Mouse (Mus musculus): ENCODE measurements around the gene Ifitm2. TPM values are rescaled to one million over a fixed set of nuclear protein-coding genes. Genes with fewer than 3 reads are reported as not detected.
"Not testable (repeated sequence)": the region's sequence is repeated elsewhere in the genome, so short reads cannot be mapped to it uniquely, and the experiment has no call there.

Ifitm2 gene
- polyA plus RNA-seq (2017; shearing (Covaris generic)), result 10 to 100 TPM; 60.0 to 93.0 (median 74.2) TPM

- peak; percentile 35 for ATAC-seq
Measured at GRCm38 (mm10) chr7:140955758-140956555, at the start of gene Ifitm2, which contains the start of gene Gm45717. Gene Ifitm2 (minus strand): TSS chr7:140955987. Gene Gm45717 (minus strand): TSS chr7:140955937.

DNA sequence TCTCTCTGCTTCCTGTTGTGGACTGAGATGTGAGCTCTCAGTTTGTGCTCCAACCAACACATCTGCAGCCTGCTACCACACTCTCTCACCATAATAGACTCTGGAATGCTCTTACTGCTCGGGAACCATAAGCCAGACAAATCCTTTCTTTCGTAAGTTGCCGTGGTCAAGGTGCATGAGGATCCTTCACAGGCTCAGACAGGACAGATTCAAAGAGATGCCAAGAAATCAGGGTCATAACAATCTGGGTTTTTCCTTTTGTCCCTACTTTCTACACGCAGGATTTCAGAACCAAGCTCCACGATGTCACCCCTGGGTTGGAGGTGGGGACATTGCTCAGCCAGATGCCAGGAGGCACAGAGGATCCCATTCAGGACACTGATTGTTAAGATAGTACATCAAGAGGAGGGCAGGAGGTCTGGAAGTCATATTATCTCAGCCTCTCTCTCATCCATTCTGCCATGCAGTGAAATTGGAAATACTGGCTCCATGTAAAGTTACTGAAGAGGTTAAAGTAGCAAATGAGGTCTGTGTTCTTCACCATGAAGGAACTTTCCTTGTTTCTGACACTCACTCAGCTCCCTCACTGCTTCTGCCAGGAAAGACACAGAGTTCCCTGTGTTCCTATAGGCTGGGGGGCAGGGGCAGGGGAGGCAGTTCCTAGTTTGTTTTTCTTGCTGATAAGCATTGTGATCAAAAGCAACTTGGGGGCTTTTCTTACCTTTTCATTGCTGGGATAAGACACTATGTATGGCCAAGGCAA lies 47.6 kb upstream of the Ifitm2 start:
- no peak for ATAC-seq

- no peak for ATAC-seq
Measured at GRCm38 (mm10) chr7:141000881-141001708, 45.3 kb upstream of the Ifitm2 start.

- ATAC-seq, result peak; percentile 83
Measured at GRCm38 (mm10) chr7:140998853-140999700, 43.3 kb upstream of the Ifitm2 start.

- ATAC-seq, result no peak
Measured at GRCm38 (mm10) chr7:140997817-140998216, 42.0 kb upstream of the Ifitm2 start.

- ATAC-seq, result no peak
Measured at GRCm38 (mm10) chr7:140991117-140991689, 35.4 kb upstream of the Ifitm2 start.

- ATAC-seq, result no peak
Measured at GRCm38 (mm10) chr7:140990622-140991021, 34.8 kb upstream of the Ifitm2 start.

DNA sequence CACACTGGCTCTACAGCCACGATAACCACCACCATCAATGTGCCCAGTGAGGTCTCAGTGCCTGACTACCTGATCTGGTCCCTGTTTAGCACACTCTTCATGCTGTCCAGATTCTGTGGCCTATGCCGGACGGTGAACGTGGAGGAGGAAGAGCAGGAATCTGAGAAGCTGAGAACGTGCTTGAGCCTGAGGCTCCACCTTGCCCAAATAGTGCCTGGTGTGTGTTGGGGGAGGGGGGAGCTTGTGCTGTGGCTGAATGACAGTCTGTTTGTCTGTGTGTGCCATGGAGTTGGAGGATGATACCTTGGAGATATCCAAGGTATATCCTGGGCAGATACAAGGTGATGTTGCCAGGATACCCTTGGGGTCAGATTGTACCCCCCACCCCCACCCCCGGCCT lies 34.4 kb upstream of the Ifitm2 start:
- ATAC-seq, result no peak

GRCm38 (mm10) chr7:140989022-140989421 lies 33.2 kb upstream of the Ifitm2 start:
- no peak for ATAC-seq

DNA sequence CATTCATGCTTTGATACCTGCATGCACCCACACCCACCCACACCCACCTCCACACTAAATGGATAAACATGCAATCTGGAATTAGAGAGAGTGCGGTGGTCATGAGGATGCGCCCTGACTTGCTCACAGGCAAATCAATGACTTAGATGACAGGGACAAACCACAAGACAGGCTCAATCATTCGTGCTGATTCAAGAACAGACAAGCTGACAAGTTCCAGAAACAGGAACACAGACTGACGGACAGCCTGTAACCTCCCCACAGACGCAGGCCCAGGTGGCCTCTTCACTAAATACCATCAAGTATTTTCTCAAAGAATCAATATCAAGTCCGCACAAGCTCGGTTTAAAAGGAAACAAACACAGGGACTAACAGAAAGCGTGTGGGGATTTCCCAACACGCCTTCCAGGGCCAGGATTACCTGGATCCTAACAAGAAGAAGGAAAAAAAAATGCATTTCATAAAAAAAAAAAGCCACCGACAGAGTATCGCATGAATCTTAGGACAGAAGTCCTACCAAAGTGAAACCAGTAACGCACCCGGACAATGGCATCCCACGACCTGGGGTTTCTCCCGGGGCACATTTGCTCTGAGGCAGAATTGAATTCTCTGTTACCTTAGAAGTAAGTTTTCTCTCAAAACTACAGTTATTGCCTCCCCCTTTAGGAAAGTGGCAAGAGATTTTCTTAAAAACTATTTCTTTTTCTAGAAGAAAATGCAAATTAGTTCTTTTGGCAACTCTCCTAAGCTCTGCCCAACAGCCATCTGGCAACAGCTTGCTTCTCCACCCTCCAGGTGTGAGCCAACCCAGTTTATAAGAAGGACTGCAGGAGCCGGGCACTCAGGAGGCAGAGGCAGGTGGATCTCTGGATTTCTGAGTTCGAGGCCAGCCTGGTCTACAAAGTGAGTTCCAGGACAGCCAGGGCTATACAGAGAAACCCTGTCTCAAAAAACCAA lies 31.7 kb upstream of the Ifitm2 start:
- ATAC-seq, result no peak

DNA sequence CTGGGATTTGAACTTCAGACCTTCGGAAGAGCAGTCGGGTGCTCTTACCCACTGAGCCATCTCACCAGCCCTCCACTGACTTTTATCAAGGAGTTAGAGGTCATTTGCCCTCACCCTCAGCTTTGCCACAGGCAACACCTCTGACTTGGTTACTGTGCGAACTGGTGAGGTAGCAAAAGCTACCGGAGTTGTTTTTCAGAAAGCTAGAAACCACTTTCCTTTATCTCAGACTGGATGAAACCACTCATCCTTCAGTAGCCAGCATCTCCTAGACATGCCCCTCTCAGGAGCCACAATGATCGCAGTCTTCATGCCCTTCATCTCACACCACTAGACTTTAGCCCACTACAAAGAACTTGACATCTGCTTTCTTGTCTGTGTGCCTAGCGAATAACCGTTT lies 27.2 kb upstream of the Ifitm2 start:
- no peak for ATAC-seq

DNA sequence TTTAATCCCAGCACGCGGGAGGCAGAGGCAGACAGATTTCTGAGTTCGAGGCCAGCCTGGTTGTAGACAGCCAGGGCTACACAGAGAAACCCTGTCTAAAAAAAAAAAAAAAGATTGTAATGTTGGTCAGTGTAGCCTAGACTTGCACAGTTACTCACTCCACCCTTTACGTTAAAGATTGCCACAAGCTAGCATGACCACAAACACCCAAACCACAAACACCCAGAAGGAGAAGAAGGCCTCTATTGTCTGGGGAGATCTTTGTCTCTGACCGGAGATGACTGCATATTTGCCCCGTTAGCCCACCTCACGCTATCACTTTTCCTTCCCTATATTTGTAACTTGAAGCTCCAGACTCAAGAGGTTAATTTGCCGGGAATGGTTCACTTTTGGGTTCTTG lies 25.9 kb upstream of the Ifitm2 start:
- no peak for ATAC-seq

DNA sequence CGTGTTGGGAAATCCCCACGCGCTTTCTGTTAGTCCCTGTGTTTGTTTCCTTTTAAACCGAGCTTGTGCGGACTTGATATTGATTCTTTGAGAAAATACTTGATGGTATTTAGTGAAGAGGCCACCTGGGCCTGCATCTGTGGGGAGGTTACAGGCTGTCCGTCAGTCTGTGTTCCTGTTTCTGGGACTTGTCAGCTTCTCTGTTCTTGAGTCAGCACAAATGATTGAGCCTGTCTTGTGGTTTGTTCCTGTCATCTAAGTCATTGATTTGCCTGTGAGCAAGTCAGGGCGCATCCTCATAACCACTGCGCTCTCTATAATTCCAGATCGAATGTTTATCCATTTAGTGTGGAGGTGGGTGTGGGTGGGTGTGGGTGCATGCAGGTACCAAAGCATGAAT lies 20.9 kb upstream of the Ifitm2 start:
- not testable (repeated sequence) for ATAC-seq

- ATAC-seq, result no peak
Measured at GRCm38 (mm10) chr7:140975465-140975864, 19.7 kb upstream of the Ifitm2 start.

DNA sequence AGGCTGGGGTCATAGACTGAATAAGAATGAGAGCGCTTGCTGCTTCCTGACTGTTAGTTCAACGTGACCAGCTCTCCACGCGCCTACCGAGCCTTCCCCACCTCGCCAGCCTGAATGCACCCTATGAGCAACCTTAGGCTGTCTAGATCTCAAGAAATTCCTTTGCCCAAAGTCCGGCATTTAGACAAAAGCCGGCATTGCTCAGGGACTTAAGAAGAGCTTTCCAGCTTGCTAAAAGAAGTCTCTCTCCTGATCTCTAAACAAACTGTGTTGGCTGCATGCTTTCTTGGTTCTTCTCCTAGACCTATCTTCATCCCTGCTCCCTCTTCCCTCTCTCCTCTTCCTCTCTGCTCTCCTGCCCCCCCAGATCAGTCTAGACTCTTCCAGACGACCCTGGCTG lies 19.2 kb upstream of the Ifitm2 start:
- no peak for ATAC-seq

GRCm38 (mm10) chr7:140973396-140974165 lies 17.8 kb upstream of the Ifitm2 start:
- ATAC-seq, result no peak

- no peak for ATAC-seq
Measured at GRCm38 (mm10) chr7:140971479-140972171, 15.8 kb upstream of the Ifitm2 start.

GRCm38 (mm10) chr7:140970931-140971330 lies 15.1 kb upstream of the Ifitm2 start:
- no peak for ATAC-seq

- ATAC-seq, result not testable (repeated sequence)
Measured at GRCm38 (mm10) chr7:140968710-140969109, 12.9 kb upstream of the Ifitm2 start.

Measured in inflammation-experienced regulatory T-cells, adult 6 months (primary cell).